Mouse (Mus musculus) T-helper 17 cell (primary cell): ENCODE data around the gene 3425401B19Rik.

Source experiments
- in situ Hi-C, 2 experiments: fragments of 300-600 bp; cut with MboI, MseI; formaldehyde crosslinking; loops; 1 replicate in 1 of 2; 2 replicates in 1 of 2; pipeline ENCODE4 v1.15.1; 2025; ENCODE audit warnings: high pct_unique_total_duplicates in 2 of 2

3425401B19Rik gene

GRCm38 (mm10) chr14:32685124-32685826 lies at the start of gene 3425401B19Rik:
Gene 3425401B19Rik, minus strand, starts transcription at chr14:32685293.
- in situ Hi-C loops = no loop called here

DNA sequence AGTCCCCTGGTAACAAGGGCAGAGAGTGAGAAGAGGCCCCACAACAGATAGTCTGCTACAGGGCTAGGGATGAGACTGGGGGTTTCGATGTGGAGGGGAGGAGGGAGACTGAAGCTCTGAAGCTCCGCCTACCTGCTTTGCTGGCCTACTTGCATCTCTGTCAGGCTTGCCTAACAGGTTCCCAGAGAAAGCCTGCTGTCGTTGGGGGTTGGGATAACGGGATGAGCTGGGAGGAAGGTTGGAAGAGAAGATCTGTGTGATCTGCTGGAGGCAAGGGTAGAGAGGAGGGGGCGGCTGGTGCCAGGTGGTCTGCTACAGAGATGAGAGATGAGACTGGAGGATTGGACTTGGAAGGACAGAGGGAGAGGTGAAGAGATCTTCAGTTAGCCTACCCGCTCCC lies 47.9 kb upstream of the 3425401B19Rik start:
- in situ Hi-C loops = no loop called here

- in situ Hi-C loops = no loop called here
Observed at GRCm38 (mm10) chr14:32726864-32727263, 41.8 kb upstream of the 3425401B19Rik start.

DNA sequence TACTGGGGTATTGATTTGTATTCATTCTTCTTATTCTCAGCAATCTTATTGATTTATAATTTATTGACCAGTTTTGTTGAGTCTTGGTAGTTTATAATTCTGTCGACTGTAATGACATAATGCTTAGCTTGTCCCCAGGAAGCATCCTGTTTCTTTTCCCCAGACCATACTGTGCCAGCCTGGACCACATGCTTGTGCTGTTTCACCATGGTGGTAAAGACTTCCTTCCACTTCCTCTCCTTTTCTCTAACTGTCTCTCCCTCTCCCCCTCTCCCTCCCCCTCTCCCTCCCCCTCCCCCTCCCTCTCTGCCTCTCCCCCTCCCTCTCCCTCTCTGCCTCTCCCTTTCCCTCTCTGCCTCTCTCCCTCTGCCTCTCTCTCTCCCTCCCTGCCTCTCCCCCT lies 36.4 kb upstream of the 3425401B19Rik start:
- in situ Hi-C loops = no loop called here

DNA sequence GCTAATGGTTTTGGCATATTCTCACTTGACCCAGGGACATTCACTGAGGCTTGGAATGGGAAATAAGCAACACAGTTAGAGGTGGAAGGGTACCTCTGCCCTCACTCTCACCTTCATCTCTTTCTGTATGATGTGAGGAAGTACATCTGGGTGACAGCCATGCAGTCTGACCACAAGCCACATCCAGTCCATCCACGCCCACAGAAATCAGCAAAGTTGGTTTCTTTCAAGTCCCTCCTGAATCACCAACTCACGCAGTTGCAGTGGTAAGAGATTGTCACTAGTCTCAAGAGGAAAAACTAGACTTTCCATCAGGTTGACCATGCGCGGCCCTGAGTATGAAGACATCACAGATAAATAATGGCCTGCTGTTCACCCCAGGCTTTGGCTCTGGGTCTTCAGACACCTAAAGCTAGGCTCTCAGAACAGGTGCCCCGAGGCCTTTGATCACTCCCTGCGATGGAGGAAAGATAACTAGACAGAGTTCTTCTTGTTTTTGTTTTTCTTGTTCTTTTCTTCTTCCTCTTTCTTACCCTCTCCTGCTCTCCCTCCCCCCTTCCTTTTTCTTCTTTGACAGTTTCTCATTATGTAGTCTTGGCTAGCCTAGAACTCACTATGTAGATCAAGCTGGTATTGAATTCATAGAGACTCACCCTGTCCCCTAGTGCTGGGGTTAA lies 31.8 kb upstream of the 3425401B19Rik start:
- in situ Hi-C loops = no loop called here

DNA sequence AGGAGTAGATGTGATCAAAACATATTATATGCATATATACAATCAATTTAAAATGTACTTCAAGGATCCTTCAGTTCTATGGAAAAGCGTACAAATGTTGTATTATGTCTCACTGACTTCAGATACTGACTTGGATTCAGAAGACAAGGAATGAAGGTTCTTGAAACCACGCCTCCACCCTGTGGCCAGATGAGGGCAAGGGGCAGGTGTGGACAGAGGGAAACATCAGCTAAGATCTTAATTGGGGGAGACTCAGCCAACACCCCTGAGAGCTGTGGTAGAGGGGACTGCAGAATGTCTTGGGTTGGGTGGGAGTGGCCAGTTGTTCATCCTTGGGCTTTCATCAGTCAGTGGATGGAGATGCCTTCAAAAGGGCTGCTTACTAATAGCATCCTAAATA lies 30.4 kb upstream of the 3425401B19Rik start:
- in situ Hi-C loops = no loop called here

DNA sequence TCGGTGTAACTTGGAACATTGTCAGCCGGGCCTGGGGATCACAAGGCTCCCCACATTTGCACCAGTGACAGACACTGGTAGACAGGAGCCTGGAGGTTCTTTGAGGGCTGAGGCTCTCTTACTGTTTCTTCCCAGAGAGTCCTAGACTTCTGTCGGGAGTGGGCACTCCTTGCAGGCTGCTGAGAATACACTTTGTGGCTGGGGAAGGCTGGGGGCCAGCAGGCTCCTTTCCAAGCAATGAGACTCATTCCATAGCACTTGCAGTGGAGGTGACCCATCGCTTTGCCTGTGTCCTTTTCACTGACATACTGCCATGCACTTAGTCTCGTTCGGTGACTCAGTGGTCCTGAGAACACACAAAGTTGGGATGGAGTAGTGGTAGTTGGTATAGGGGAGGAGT lies 30.0 kb upstream of the 3425401B19Rik start:
- in situ Hi-C loops = no loop called here

- in situ Hi-C loops = no loop called here
Observed at GRCm38 (mm10) chr14:32709861-32710260, 24.8 kb upstream of the 3425401B19Rik start.

GRCm38 (mm10) chr14:32708756-32709155 lies 23.7 kb upstream of the 3425401B19Rik start:
- in situ Hi-C loops = no loop called here

GRCm38 (mm10) chr14:32707938-32708337 lies 22.8 kb upstream of the 3425401B19Rik start:
- in situ Hi-C loops = no loop called here

- in situ Hi-C loops = no loop called here
Observed at GRCm38 (mm10) chr14:32700972-32701371, 15.9 kb upstream of the 3425401B19Rik start.

GRCm38 (mm10) chr14:32698556-32698955 lies 13.5 kb upstream of the 3425401B19Rik start:
- in situ Hi-C loops = no loop called here

DNA sequence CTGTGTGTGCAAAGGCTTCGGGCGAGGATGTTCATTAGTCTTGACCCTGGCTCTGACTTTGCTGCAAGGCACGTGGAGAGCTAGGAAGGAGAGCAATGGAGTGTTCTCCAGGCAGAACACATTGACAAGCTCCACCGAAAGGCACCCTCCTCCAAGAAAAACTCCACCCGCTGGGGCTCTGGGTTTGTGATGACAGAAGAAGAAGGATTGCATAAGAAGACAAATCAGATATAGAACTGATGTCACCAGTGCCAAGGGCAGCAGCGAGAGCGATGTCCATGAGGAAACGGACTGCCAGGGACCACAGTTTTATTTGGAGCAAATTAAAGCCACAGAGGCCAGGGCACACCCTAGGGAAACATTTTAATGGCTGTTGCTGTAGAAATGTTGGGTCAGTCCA lies 12.7 kb upstream of the 3425401B19Rik start:
- in situ Hi-C loops = no loop called here

DNA sequence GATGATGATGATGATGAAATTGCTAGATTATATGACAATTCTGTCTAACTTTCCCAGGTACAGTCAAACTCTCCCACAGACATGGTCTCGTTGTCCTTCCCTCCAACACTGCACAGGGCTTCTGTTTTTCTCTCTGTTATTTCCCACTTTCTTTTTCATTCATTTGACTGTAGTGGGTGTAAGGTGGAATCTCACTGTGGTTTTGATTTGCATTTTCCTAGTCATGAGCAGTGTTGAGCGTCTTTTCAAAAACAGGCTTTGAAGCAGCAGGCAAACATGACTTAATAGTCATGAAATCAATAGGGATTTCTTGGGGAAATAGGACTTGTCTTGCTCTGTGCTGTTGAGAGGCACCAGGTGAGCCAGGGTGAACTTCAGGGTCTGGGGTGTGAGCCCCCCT lies 11.3 kb upstream of the 3425401B19Rik start:
- in situ Hi-C loops = no loop called here

DNA sequence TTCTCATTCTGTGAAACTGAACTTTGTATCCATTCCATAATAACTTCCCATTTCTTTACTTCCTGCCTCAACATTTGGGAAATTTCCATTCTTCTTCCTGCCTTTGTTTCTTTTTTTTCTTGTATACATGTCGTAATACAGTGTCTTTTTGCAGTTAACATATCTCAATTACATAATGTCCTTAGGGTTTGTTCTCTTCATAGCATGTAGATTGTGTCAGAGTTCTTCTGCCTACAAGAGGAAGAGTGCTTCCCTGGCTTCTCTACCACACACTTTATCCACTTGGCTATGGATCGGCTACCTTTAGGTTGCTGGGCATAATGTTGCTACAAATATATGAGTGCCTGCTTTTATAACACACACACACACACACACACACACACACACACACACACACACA lies 10.8 kb upstream of the 3425401B19Rik start:
- in situ Hi-C loops = no loop called here

DNA sequence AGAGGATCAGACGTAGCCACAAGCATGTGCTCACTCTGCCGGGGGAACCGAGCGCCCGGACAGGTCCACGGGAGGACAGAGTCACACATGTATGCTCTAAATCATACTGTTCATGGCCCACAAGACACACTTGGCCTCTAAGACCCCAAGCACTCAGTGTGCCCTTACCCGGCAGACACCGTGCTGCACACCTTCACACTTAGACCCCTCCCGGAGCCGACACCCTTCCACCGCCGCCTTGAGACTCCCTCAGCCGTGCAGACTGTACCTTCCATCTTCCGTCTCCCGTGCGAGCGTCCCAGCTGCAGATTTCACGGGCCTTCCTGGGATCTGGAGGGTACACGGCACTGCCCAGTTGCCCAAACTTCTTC lies 373 bp downstream of the 3425401B19Rik start:
- in situ Hi-C loops = no loop called here

DNA sequence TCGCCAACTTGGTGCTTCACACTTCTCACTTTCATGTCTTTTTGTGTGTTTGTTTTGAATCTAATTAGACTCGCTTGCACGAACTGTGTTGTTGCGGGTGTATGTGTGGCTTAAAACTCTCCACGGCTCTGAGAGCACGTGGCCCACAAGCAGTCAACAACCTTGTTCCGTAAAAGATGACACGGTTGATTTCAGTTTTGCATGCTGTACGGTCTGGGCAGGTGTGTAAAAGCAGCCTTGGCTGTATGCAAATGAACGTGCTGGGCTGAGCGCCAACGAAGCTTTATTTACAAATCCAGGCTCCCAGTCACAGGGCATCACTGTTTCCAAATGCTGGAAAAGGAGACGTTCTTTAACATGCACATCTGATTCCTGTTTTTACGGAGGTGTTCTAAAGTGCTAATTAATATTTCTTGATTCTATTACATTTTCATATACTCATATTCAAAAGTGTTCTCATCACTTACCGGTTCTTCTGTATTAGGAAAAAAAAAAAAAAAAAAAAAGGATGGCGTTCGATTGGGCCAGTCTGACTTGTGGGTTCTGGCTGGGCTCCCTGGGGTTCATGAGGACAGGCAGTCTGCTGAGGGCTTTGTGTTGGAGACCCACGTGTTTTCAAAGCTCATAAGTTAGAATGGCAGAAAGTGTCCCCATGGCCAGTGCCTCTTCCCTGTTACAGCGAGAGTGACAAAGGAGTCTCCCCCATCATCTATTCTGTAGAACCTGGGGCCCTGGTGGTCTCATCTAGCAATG lies 935 bp downstream of the 3425401B19Rik start:
- in situ Hi-C loops = no loop called here

GRCm38 (mm10) chr14:32683251-32683838 lies 1.7 kb downstream of the 3425401B19Rik start:
- in situ Hi-C loops = no loop called here

- in situ Hi-C loops = no loop called here
Observed at GRCm38 (mm10) chr14:32682536-32682935, 2.6 kb downstream of the 3425401B19Rik start.

DNA sequence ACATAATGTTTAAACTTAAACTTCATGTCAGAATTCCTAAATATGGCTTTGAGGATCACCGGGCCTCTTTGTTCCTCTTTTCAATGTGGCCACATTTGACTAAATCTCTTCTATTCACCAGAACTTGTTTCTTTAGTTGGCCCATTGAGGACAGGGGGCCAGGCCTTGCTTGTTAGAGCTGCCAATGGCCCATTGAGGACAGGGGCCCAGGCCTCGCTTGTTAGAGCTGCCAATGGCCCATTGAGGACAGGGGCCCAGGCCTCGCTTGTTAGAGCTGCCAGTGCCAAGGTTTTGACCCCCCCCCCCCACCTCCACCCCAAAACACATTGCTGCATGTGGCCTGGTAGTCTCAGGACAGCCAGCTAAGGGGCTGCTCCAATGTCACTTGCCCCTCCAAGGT lies 3.5 kb downstream of the 3425401B19Rik start:
- in situ Hi-C loops = no loop called here

DNA sequence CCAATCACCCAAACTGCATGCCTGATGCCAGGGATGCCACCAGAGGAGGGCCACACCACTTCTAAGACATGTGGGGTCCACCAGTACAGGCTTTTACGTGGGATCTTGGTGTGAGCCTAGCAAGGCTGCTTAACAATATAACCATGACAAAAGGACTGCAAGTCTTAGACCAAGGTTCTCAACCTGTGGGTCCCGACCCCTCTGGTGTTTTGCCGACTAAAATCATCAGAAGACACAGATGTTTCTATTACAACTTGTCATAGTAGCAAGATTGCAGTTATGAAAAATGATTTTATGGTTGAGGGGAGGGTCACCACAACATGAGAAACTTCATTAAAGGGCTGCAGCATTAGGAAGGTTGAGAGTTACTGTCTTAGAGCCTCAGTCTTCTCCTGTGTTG lies 6.5 kb downstream of the 3425401B19Rik start:
- in situ Hi-C loops = no loop called here

- in situ Hi-C loops = no loop called here
Observed at GRCm38 (mm10) chr14:32673178-32673577, 11.9 kb downstream of the 3425401B19Rik start.
